Mouse (Mus musculus): ENCODE data around the gene Shank2.

DNA sequence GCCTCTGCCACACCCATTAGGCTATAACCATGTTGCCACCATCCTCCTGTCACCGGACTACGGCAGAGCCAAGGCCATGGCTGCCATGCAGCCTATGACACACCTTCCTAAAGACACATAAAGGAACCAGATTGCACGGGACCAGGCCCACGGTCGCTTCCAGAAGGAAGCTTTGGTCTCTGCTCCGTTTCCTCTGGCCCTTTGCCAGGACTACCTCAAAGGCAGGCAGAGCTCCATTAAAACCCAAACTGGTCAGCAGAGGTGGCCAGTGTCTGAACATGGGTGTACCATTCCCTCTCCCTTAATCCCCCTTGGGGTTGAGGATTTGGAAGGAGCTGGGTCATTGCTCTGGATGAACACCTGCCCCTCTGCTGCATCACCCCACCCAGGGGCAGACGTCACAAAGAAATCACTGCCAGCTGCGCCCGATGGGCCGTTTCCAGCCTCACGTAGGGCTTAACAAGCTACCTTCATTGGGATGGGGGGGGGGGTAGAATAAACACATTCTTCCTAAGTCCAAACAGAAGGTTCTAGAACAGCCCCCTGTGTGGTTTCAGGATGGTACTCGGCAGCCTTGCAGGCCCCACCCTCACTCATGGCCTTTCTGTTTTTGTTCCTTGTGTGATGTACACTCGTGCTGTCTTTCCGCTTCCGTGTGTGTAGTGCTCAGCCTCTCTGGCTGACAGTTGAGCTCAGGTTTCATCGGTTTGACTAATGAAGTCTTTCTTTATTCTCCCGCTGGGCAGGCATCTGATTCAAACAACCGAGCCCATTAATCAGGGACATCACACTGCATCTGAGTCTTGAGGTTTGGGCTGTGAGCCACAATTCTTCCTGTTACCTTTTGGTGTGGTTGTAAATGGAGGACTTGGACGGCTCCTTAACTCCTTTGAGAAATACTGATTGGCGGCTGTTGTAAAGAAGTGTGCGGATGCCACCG, 410.5 kb downstream of the Shank2 start:
- TF ChIP-seq USF1 (IDR thresholded peaks at IDR 0.05; ENCODE audit: low read depth, low read length) (no peak), CTCF (IDR thresholded peaks at IDR 0.05 in 2 of 3, conservative IDR thresholded peaks at IDR 0.05 in 1 of 3; ENCODE audit: control insufficient read depth in 1 of 3, insufficient read depth in 1 of 3, low read depth in 2 of 3, low read length in 3 of 3, poor library complexity in 1 of 3, severe bottlenecking in 1 of 3) (no peak), POLR2A (IDR thresholded peaks at IDR 0.05; ENCODE audit: control insufficient read depth in 1 of 2, insufficient read depth in 1 of 2, low read depth in 1 of 2, low read length in 2 of 2, poor library complexity in 1 of 2) (no peak), POLR2AphosphoS2 (IDR thresholded peaks at IDR 0.05; ENCODE audit: low read length) (no peak), SMC3 (IDR thresholded peaks at IDR 0.05; ENCODE audit: low read depth, low read length) (no peak)
